Mouse (Mus musculus) ES-Bruce4 (cell line): ENCODE measurements around the gene Fxyd2.

Source experiments
- CTCF ChIP-seq: IDR thresholded peaks from one replicate; pipeline ENCODE4 v1.8.1; 2011; ENCODE audit warnings: low read depth, low read length
- EP300 ChIP-seq: IDR thresholded peaks from 2 replicates; pipeline ENCODE4 v1.6.1; 2011; ENCODE audit warnings: low read depth, low read length; ENCODE audit not compliant: insufficient read depth

DNA sequence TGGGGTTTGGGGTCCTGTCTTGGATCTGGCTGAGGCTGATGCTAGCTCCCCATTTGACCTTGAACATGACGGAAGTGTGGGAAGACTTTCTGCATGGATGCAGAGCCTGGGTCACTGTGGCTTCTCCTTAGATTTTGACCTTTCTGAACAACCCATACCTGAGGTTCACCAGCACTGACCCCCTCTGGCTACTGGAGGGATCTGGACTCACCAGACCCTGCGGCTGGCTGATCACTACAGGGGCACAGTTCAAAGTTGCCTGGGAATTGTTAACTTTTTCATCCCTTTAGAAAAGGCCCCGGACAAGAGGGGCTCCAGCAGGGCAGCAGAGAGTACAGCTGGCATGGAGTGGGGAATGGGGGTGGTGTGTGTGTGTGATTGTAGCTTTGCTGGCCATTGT lies 7.3 kb downstream of the Fxyd2 start:
- TF ChIP-seq CTCF (no peak), EP300 (no peak)
